Mouse (Mus musculus) intestine, embryonic 14.5 days (tissue): ENCODE data around the gene Glud1. TPM values are rescaled to one million over a fixed set of nuclear protein-coding genes. Genes with fewer than 3 reads are reported as not detected.

Experiments
- ATAC-seq: fragments of 200-750 bp; cut with Nextera tagmentation; replicated peaks from 2 replicates; pipeline ENCODE4 v1.8.0; 2017; ENCODE audit warnings: low read depth, moderate number of reproducible peaks, moderate TSS enrichment, moderate library complexity; ENCODE audit not compliant: low FRiP score, low TSS enrichment
- DNase-seq: peaks from one replicate; pipeline ENCODE4 v3.0.0-alpha.2; 2018; ENCODE audit warnings: low spot score
- H3K27ac ChIP-seq: fragments of 300-500 bp; sonication (generic); 2 replicates; pipeline ENCODE4 v1.5.1; 2014; ENCODE audit warnings: low read depth, mild to moderate bottlenecking, control low read depth
- H3K27me3 ChIP-seq: fragments of 300-500 bp; sonication (generic); replicated peaks from 2 replicates; pipeline ENCODE4 v1.6.1; 2014; ENCODE audit warnings: low read length, control low read depth; ENCODE audit not compliant: control insufficient read depth, insufficient read depth
- H3K36me3 ChIP-seq: fragments of 300-500 bp; sonication (generic); 2 replicates; pipeline ENCODE4 v1.6.1; 2014; ENCODE audit warnings: low read length, control low read depth; ENCODE audit not compliant: control insufficient read depth, insufficient read depth
- H3K4me1 ChIP-seq: fragments of 300-500 bp; sonication (generic); replicated peaks from 2 replicates; pipeline ENCODE4 v1.6.1; 2014; ENCODE audit warnings: low read length, control low read depth, mixed read lengths; ENCODE audit not compliant: control insufficient read depth, insufficient read depth
- H3K4me2 ChIP-seq: fragments of 300-500 bp; sonication (generic); 2 replicates; pipeline ENCODE4 v1.6.1; 2014; ENCODE audit warnings: low read length
- H3K4me3 ChIP-seq: fragments of 300-500 bp; sonication (generic); 2 replicates; pipeline ENCODE4 v1.5.1; 2014; ENCODE audit warnings: low read depth, low read length, control low read depth, mixed read lengths
- H3K9ac ChIP-seq: fragments of 300-500 bp; sonication (generic); 2 replicates; pipeline ENCODE4 v1.6.1; 2014; ENCODE audit warnings: mild to moderate bottlenecking, low read length
- H3K9me3 ChIP-seq: fragments of 300-500 bp; sonication (generic); 2 replicates; pipeline ENCODE4 v1.6.1; 2016; ENCODE audit warnings: low read length, control low read depth; ENCODE audit not compliant: control insufficient read depth
- WGBS: fragments of 180-500 bp; shearing (Covaris S2); extraction: QIAGEN DNeasy Blood & Tissue Kit; methylation state at CpG from one replicate; pipeline ENCODE4 v1.1.7; 2014; 5-methylcytosine and 5-hydroxymethylcytosine counted together
- polyA plus RNA-seq: library from polyadenylated mRNA; unstranded; fragments of >200 nt; fragmentation: Nextera tagmentation; extraction: Ambion mirVana; gene quantifications from 2 replicates; pipeline ENCODE4 v1.2.1, GENCODE M21; 2014

The Glud1 gene
- 100 and 104 TPM in 2 replicates for polyA plus RNA-seq

GRCm38 (mm10) chr14:34310234-34310965 lies at the start of gene Glud1, which contains the start of gene Shld2:
Gene Glud1, plus strand, starts transcription at chr14:34310727.
Gene Shld2, minus strand, starts transcription at chr14:34310493.
- Histone ChIP-seq H3K9me3 (no peaks in the 10 kb centered on the region), H3K9ac (peak within 1 kb of the TSS; percentile 94)

GRCm38 (mm10) chr14:34268046-34268445 lies 42.5 kb upstream of the Glud1 start:
- DNase-seq = no peak
- no peak for ATAC-seq
- no peak overlapping the region for H3K9ac ChIP-seq
- 43% methylated on average over 9 of the region's 9 CpGs for WGBS
- no peaks in the 10 kb centered on the region for H3K36me3 ChIP-seq
- H3K27ac ChIP-seq = no peak overlapping the region
- H3K27me3 ChIP-seq = no peaks in the 10 kb centered on the region
- no peak overlapping the region for H3K4me3 ChIP-seq
- no peak overlapping the region for H3K4me2 ChIP-seq
- H3K4me1 ChIP-seq = no peaks in the 10 kb centered on the region
- H3K9me3 ChIP-seq = no peaks in the 10 kb centered on the region

More at GRCm38 (mm10) chr14:34310234-34310965, at the start of gene Glud1, which contains the start of gene Shld2:
- Histone ChIP-seq H3K4me3 (peak within 1 kb of the TSS; percentile 79), H3K4me2 (peak within 1 kb of the TSS; percentile 60), H3K36me3 (no peaks in the 10 kb centered on the region), H3K4me1 (peaks cover 21% of the 10 kb centered on the region; the same call in 1 of the 2 replicates), H3K27me3 (no peaks in the 10 kb centered on the region), H3K27ac (peak within 1 kb of the TSS; percentile 97)
- ATAC-seq (peak; percentile 97), DNase-seq (peak; percentile 94)
- WGBS = under 1% methylated on average over 48 of the region's 100 CpGs

- Histone ChIP-seq H3K27ac (no peak overlapping the region), H3K4me2 (no peak overlapping the region), H3K9me3 (no peaks in the 10 kb centered on the region), H3K4me3 (no peak overlapping the region), H3K36me3 (no peaks in the 10 kb centered on the region), H3K4me1 (no peaks in the 10 kb centered on the region), H3K9ac (no peak overlapping the region), H3K27me3 (no peaks in the 10 kb centered on the region)
- 58% methylated on average over 2 of the region's 2 CpGs for WGBS
- no peak for DNase-seq
- ATAC-seq = no peak
Measured at GRCm38 (mm10) chr14:34273280-34273679, 37.2 kb upstream of the Glud1 start.

- Histone ChIP-seq H3K36me3 (no peaks in the 10 kb centered on the region), H3K4me1 (no peaks in the 10 kb centered on the region), H3K27ac (no peak overlapping the region), H3K4me2 (no peak overlapping the region), H3K4me3 (no peak overlapping the region), H3K27me3 (no peaks in the 10 kb centered on the region), H3K9ac (no peak overlapping the region), H3K9me3 (no peaks in the 10 kb centered on the region)
- ATAC-seq (no peak), DNase-seq (no peak)
- WGBS = 88% methylated on average over 3 of the region's 3 CpGs
Measured at GRCm38 (mm10) chr14:34274141-34274540, 36.4 kb upstream of the Glud1 start.

- H3K36me3 ChIP-seq = no peaks in the 10 kb centered on the region
- H3K4me3 ChIP-seq = no peak overlapping the region
- no peaks in the 10 kb centered on the region for H3K9me3 ChIP-seq
- H3K27me3 ChIP-seq = no peaks in the 10 kb centered on the region
- H3K27ac ChIP-seq = no peak overlapping the region
- ATAC-seq = no peak
- 69% methylated on average over 4 of the region's 4 CpGs for WGBS
- no peaks in the 10 kb centered on the region for H3K4me1 ChIP-seq
- H3K4me2 ChIP-seq = no peak overlapping the region
- DNase-seq = no peak
- no peak overlapping the region for H3K9ac ChIP-seq
Measured at GRCm38 (mm10) chr14:34275225-34275624, 35.3 kb upstream of the Glud1 start.

- H3K4me3 ChIP-seq = no peak overlapping the region
- DNase-seq (no peak), ATAC-seq (no peak)
- H3K4me2 ChIP-seq = no peak overlapping the region
- no peaks in the 10 kb centered on the region for H3K4me1 ChIP-seq
- H3K36me3 ChIP-seq = no peaks in the 10 kb centered on the region
- H3K27me3 ChIP-seq = no peaks in the 10 kb centered on the region
- H3K9me3 ChIP-seq = no peaks in the 10 kb centered on the region
- H3K9ac ChIP-seq = no peak overlapping the region
- 87% methylated on average over 4 of the region's 4 CpGs for WGBS
- no peak overlapping the region for H3K27ac ChIP-seq
Measured at GRCm38 (mm10) chr14:34279726-34280125, 30.8 kb upstream of the Glud1 start.

- no peaks in the 10 kb centered on the region for H3K36me3 ChIP-seq
Measured at GRCm38 (mm10) chr14:34280798-34281197, 29.7 kb upstream of the Glud1 start.

GRCm38 (mm10) chr14:34281736-34282269 lies 28.7 kb upstream of the Glud1 start:
- Histone ChIP-seq H3K4me3 (no peak overlapping the region), H3K9me3 (no peaks in the 10 kb centered on the region), H3K9ac (no peak overlapping the region), H3K4me1 (no peaks in the 10 kb centered on the region), H3K27me3 (no peaks in the 10 kb centered on the region), H3K27ac (no peak overlapping the region), H3K36me3 (no peaks in the 10 kb centered on the region), H3K4me2 (no peak overlapping the region)
- 83% methylated on average over 5 of the region's 5 CpGs for WGBS
- no peak for ATAC-seq
- no peak for DNase-seq

More at GRCm38 (mm10) chr14:34280798-34281197, 29.7 kb upstream of the Glud1 start:
- Histone ChIP-seq H3K4me1 (no peaks in the 10 kb centered on the region), H3K9ac (no peak overlapping the region), H3K27ac (no peak overlapping the region), H3K27me3 (no peaks in the 10 kb centered on the region), H3K4me2 (no peak overlapping the region), H3K4me3 (no peak overlapping the region), H3K9me3 (no peaks in the 10 kb centered on the region)
- no peak for DNase-seq
- 85% methylated on average over 2 of the region's 2 CpGs for WGBS
- ATAC-seq = no peak
